Mouse (Mus musculus) liver, postnatal 0 days (tissue): ENCODE measurements around the gene Tbkbp1.

Experiments
- CTCF ChIP-seq: sonication (generic); IDR thresholded peaks from 2 replicates; pipeline ENCODE4 v1.5.1; 2016; ENCODE audit warnings: antibody characterized with exemption, low read depth
- EP300 ChIP-seq: IDR thresholded peaks from 2 replicates; pipeline ENCODE4 v1.6.1; 2016; ENCODE audit warnings: antibody characterized with exemption, low read depth, mild to moderate bottlenecking

DNA sequence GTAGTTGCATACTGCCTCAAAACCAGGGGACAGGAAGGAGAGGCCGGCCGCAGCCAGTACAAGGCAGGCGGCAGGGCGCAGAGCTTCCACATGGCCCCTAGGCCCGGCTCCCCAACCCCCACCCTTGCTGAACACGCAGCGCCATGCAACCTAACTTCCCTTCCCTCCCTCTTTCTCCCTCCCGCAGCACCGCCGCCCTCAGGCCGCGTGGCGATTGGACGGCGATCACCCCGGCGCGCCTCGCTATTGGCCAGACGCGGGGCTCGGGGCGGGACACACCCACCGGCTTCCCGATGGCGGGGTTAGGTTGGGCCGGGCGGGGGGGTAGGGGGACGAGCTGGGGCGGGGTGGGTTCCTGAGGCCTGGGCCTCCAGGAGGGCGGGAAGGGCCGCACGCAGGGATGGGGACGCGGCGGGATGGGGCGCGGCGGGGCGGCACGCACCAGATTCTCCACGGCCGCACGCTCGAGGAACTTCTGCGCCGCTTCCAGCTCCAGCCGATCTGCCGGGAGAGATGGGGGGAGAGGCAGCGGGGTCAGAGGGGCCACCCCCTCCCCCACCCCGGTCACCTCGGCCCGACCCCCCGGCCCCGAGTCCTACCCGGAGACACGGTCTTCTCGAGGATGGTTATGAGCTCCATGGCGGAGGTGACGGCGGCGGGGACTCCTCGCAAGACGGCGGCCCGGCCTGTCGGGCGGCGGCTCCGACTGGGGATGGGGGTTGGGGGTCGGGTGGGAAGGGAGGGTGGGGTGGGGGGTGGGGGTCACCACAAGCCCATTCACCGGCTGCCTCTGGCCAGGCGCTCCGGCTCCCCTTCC, 35.9 kb upstream of the Tbkbp1 start:
- TF ChIP-seq CTCF (0 out of 2 replicates have a peak, but pooled peaks have one; percentile 13), EP300 (no peak; the same call in 1 of the 2 replicates)
